Mouse (Mus musculus) embryonic fibroblast, embryonic 13.5 days (primary cell): ENCODE results near the gene Smg6.

Experiments
- CTCF ChIP-seq: IDR thresholded peaks from 2 replicates; pipeline ENCODE4 v1.5.1; 2011; ENCODE audit warnings: mild to moderate bottlenecking, control low read depth, low read length, moderate library complexity, borderline replicate concordance; ENCODE audit not compliant: insufficient read depth
- POLR2A ChIP-seq: IDR thresholded peaks from 2 replicates; pipeline ENCODE4 v1.6.1; 2011; ENCODE audit warnings: low read depth, mild to moderate bottlenecking, control low read depth, low read length, moderate library complexity

DNA sequence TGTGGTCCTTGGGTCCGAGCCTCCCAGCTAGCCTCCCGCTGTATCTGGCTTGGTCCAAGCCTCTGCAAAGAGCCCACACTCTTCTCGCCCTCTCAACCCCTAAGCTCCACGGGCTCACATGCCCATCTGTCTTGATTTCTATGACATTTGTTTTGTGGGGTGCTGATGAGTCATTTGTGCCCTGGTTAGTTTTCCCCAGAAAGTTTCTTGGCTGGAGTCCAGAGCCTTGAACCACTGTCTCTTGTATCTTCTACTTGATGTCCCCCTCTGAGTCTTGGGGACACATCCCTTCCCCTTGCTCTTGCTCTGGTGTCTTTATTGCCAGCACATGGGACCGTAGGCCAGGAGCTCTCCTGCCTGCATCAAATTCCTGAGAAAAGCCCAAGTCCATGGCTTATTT, 274.3 kb downstream of the Smg6 start:
- TF ChIP-seq POLR2A (no peak), CTCF (no peak)
